Mouse (Mus musculus): ENCODE measurements at regions not wholly inside any gene's neighbourhood (a gene's known extent, or its start where the extent isn't known, plus 50 kb on each side); places are given as distances from the start of the nearest gene placed in this dataset.

DNA sequence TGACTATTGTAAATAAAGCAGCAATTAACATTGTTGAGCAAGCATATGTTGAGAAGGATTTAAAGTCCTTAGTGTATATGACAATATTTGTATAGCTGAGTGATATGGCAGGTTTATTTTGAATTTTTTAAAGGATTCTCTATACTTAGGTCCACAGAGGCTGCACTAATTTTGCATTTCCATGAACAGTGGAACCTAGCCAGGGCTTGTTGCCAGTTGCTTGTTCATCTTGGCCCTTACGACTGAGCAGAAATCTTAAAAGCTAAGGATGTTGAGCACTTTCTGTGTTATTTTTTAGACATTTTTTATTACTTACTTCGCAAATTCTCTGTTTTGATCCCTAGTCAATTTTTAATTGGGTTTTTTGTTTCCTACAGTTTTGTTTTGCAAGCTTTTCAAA lies 417.8 kb downstream of the Cdh7 start:
- Histone ChIP-seq H3K4me3 (ENCODE audit: low read depth, low read length) (no peak overlapping the region), H3K27me3 (replicated peaks; ENCODE audit: control insufficient read depth, insufficient read depth, low read length) (no peaks in the 10 kb centered on the region), H3K4me1 (ENCODE audit: control insufficient read depth, insufficient read depth, low read length) (no peaks in the 10 kb centered on the region), H3K27ac (replicated peaks; ENCODE audit: low read depth, low read length) (no peak overlapping the region), H3K36me3 (ENCODE audit: control insufficient read depth, insufficient read depth, low read length) (no peaks in the 10 kb centered on the region), H3K9me3 (ENCODE audit: control insufficient read depth, low read length) (no peaks in the 10 kb centered on the region), H3K4me2 (ENCODE audit: low read depth, low read length) (no peak overlapping the region), H3K9ac (ENCODE audit: low read depth, low read length) (no peak overlapping the region)
- ATAC-seq (ENCODE audit: low read depth), result no peak
- DNase-seq (ENCODE audit: low spot score), result peak; percentile 65
- WGBS, result 73% methylated on average over 2 of the region's 2 CpGs

DNA sequence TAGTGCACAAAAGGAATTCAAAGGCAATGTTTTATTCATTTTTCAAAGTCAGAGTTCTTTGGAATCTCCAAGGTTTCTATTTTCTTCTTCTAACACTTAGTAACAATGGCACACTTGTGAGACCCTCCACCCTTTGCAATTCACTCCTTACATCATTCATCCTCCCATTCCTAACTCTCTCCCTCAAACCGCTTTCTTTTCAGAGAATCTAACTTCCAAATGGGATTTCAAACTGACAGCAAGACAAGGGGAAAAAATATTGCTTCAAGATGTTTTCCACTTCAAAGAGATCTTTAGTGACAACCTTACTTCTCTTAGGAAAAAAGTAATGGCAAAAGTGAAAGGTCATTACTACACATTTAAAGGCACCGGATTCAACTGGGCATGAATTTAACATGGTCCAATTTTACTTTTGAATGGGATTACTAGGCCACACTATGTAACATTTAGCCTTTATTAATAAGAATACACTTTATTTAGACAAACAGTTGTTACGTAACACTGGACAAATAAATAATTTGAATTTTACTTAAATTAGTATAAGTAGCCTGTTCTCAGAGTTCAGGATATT lies 465.6 kb downstream of the Cdh7 start:
- DNase-seq (ENCODE audit: low spot score) (no peak), ATAC-seq (ENCODE audit: low read depth) (no peak)
- Histone ChIP-seq H3K27me3 (replicated peaks; ENCODE audit: control insufficient read depth, insufficient read depth, low read length) (no peaks in the 10 kb centered on the region), H3K9ac (ENCODE audit: low read depth, low read length) (no peak overlapping the region), H3K4me3 (ENCODE audit: low read depth, low read length) (no peak overlapping the region), H3K4me2 (ENCODE audit: low read depth, low read length) (no peak overlapping the region), H3K27ac (replicated peaks; ENCODE audit: low read depth, low read length) (no peak overlapping the region), H3K36me3 (ENCODE audit: control insufficient read depth, insufficient read depth, low read length) (no peaks in the 10 kb centered on the region), H3K9me3 (ENCODE audit: control insufficient read depth, low read length) (no peaks in the 10 kb centered on the region), H3K4me1 (ENCODE audit: control insufficient read depth, insufficient read depth, low read length) (no peaks in the 10 kb centered on the region)
- 42% methylated on average over 3 of the region's 3 CpGs for WGBS

DNA sequence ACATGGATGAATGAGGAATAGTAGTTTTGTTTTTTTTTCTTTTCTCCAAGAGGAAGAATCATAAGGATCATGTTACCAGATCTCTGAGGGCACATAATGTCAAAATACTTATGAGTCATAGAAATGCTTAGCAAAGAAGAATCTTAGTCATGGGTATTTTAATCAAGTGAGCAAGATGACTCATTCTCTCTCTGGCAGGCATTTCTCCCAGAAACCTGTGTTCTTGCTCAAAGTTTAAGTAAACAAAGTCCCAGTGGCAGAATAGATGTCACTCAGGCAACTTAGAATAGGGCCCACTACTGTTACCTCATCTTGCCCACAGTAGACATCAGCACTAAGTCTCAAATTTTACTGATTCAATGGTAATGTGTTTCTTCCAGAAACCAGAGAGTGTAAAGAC lies 493.9 kb downstream of the Cdh19 start:
- Histone ChIP-seq H3K27ac (replicated peaks; ENCODE audit: low read depth, low read length) (no peak overlapping the region), H3K9ac (ENCODE audit: low read depth, low read length) (no peak overlapping the region), H3K4me1 (ENCODE audit: control insufficient read depth, insufficient read depth, low read length) (no peaks in the 10 kb centered on the region), H3K4me2 (ENCODE audit: low read depth, low read length) (no peak overlapping the region), H3K4me3 (ENCODE audit: low read depth, low read length) (no peak overlapping the region), H3K36me3 (ENCODE audit: control insufficient read depth, insufficient read depth, low read length) (no peaks in the 10 kb centered on the region), H3K9me3 (ENCODE audit: control insufficient read depth, low read length) (no peaks in the 10 kb centered on the region), H3K27me3 (replicated peaks; ENCODE audit: control insufficient read depth, insufficient read depth, low read length) (no peaks in the 10 kb centered on the region)
- peak; percentile 2 for DNase-seq (ENCODE audit: low spot score)
- no peak for ATAC-seq (ENCODE audit: low read depth)

DNA sequence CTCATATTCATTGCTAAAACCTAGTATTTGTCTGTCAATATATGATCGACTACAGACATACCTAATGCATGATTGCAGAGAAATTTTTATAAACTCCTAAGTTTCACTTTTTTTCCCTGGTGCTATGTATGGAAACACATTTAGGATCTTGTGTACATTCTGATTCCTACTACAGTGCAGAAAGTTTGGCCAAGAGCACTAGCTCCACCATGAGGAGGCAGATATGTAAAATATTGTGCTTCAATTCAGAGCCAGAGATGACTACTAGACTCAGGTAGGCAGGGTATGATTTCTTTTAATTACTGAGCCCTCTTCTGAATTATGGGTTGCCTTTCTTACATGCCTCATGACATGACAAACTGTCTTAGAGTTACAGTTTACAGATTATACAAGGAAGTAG lies 488.0 kb downstream of the Cdh19 start:
- Histone ChIP-seq H3K27ac (replicated peaks; ENCODE audit: low read depth, low read length) (no peak overlapping the region), H3K27me3 (replicated peaks; ENCODE audit: control insufficient read depth, insufficient read depth, low read length) (no peaks in the 10 kb centered on the region), H3K36me3 (ENCODE audit: control insufficient read depth, insufficient read depth, low read length) (no peaks in the 10 kb centered on the region), H3K4me1 (ENCODE audit: control insufficient read depth, insufficient read depth, low read length) (no peaks in the 10 kb centered on the region), H3K9me3 (ENCODE audit: control insufficient read depth, low read length) (no peaks in the 10 kb centered on the region), H3K4me3 (ENCODE audit: low read depth, low read length) (no peak overlapping the region), H3K4me2 (ENCODE audit: low read depth, low read length) (no peak overlapping the region), H3K9ac (ENCODE audit: low read depth, low read length) (no peak overlapping the region)
- 63% methylated on average over 1 of the region's 1 CpGs for WGBS
- ATAC-seq (ENCODE audit: low read depth) (no peak), DNase-seq (ENCODE audit: low spot score) (peak; percentile 19)

All from embryonic facial prominence, embryonic 14.5 days (tissue).